Mouse (Mus musculus) spleen, adult 18-20 months (tissue): ENCODE data around the gene Gm49359.
A peak's percentile ranks its signal among the peaks of the same experiment; 100 is the strongest.
"Not testable (repeated sequence)": the region's sequence is repeated elsewhere in the genome, so short reads cannot be mapped to it uniquely, and the experiment has no call there.

Experiments
- DNase-seq, 2 experiments: peaks; one replicate each; pipeline ENCODE4 v3.0.0; 2022; ENCODE audit warnings: mixed read lengths in 2 of 2

The Gm49359 gene

GRCm38 (mm10) chr13:62466424-62467334, at the start of gene Gm49359:
Gene Gm49359, minus strand, starts transcription at chr13:62466832.
- DNase-seq: peak; percentile 73 to 80

DNA sequence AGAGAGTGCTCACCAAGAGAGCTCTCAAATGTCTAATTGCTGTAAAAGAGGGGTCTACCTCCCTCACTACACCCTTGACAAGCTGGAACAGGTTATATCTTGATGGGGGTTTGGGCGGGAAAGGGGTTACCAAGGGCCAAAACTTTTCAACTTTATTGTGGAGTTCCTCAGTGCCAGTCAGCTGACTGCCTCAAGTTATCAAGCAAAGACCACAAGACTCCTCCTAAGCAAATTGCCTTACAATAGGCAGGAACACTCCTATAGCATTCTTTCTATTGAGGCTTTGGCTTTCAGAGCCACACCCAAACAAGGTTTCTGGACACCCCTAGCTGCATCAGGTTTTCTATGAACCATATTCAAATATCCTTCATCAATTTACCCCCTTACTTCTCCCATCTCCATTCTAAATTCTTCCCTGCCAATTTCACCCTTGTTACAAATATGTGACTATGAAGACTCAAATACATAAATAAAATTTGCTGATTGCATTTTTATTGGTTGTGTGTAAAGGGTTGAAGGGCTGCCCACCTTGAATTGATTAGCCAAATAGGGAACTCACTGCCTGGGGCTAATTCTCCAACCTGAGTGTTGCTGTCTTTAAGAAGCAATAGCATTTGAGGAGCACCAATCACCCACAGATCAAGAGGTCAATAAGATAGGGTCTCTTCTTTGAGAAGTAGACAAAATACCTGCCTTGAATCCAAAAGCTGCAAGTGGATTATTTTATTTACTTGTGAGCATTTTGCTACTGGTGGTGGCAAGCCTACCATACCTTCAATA, 44.2 kb upstream of the Gm49359 start:
- not testable (repeated sequence) for DNase-seq

GRCm38 (mm10) chr13:62472661-62473060, 6.0 kb upstream of the Gm49359 start:
- not testable (repeated sequence) for DNase-seq

DNA sequence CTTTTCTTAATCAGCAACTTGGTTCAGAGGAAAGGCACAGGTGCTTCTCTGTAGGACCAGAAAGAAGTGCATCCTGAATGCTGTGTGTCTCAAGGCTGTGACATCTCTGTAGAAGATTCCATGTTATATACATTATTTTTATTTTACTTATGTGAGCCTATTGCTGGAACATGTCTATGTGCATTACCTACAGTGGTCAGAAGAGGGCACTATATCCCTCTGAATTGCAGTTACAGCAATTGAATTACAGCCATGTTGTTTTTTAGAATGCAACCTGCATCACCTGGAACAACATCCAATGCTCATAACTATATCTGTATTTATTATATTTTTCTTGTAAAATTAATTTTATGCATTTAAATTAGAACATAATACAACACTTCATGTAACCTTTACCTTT, 3.3 kb upstream of the Gm49359 start:
- DNase-seq: not testable (repeated sequence)
